Mouse (Mus musculus) G1E (cell line): ENCODE results near the gene Ppib. TPM values are rescaled to one million over a fixed set of nuclear protein-coding genes. Genes with fewer than 3 reads are reported as not detected.

ENCODE experiments used
- ATAC-seq: 2 replicates; pipeline ENCODE4 v1.8.0; 2016; ENCODE audit warnings: mild to moderate bottlenecking; ENCODE audit not compliant: insufficient number of reproducible peaks, poor library complexity, low FRiP score, severe bottlenecking; ENCODE audit errors: extremely low read depth
- DNase-seq: peaks from one replicate; pipeline ENCODE4 v3.0.0; 2012; ENCODE audit warnings: low spot score
- H3K27me3 ChIP-seq: 2 replicates; pipeline ENCODE4 v1.6.1; 2012; ENCODE audit warnings: mild to moderate bottlenecking, low read length, inconsistent platforms; ENCODE audit not compliant: insufficient read depth
- H3K36me3 ChIP-seq: replicated peaks from 2 replicates; pipeline ENCODE3; 2012; ENCODE audit warnings: mild to moderate bottlenecking, inconsistent platforms
- H3K4me1 ChIP-seq: 2 replicates; pipeline ENCODE4 v1.6.1; 2012; ENCODE audit warnings: low read depth, low read length, inconsistent platforms, mixed read lengths; ENCODE audit not compliant: insufficient read depth
- H3K4me3 ChIP-seq: 2 replicates; pipeline ENCODE4 v1.5.1; 2012; ENCODE audit warnings: low read depth, mild to moderate bottlenecking, inconsistent platforms, low read length, moderate library complexity, mixed read lengths
- H3K9me3 ChIP-seq: replicated peaks from 2 replicates; pipeline ENCODE4 v1.6.1; 2012; ENCODE audit warnings: inconsistent platforms
- CTCF ChIP-seq: IDR thresholded peaks from 2 replicates; pipeline ENCODE4 v1.5.1; 2012; ENCODE audit warnings: low read depth, low read length, inconsistent platforms, mixed read lengths
- GATA1 ChIP-seq: IDR thresholded peaks from 2 replicates; pipeline ENCODE4 v1.6.1; 2012; ENCODE audit warnings: borderline replicate concordance, low read length, inconsistent platforms, mixed read lengths
- GATA2 ChIP-seq: IDR thresholded peaks from 2 replicates; pipeline ENCODE4 v1.6.1; 2012; ENCODE audit warnings: low read depth, low read length, inconsistent platforms, borderline replicate concordance
- POLR2AphosphoS5 ChIP-seq: IDR thresholded peaks from 2 replicates; pipeline ENCODE4 v1.6.1; 2012; ENCODE audit warnings: low read depth, low read length, inconsistent platforms; ENCODE audit not compliant: insufficient replicate concordance
- TAL1 ChIP-seq: conservative IDR thresholded peaks from 2 replicates; pipeline ENCODE4 v1.6.1; 2012; ENCODE audit warnings: low read depth, low read length, inconsistent platforms, mixed read lengths
- polyA plus RNA-seq: library from polyadenylated mRNA; stranded (reverse); fragments of >175 nt; gene quantifications from 2 replicates; pipeline ENCODE4 v1.2.3, GENCODE M21; 2012
- total RNA-seq, 2 experiments: library from RNA; stranded (forward) in 1 of 2; stranded (reverse) in 1 of 2; fragments of 200-1000 nt in 1 of 2; fragments of >200 nt in 1 of 2; fragmentation: Nextera tagmentation in 1 of 2; gene quantifications; 2 replicates each; pipeline ENCODE4 v1.2.3; 2014 to 2017

The Ppib gene
- total and polyA plus RNA-seq, 3 experiments = 112 to 400 (median 293) TPM

- TF ChIP-seq TAL1 (no peak), GATA1 (no peak), GATA2 (no peak), CTCF (no peak), POLR2AphosphoS5 (no peak)
- no peak for ATAC-seq
- H3K4me1 ChIP-seq = peaks cover 5% of the 10 kb centered on the region; the same call in 1 of the 2 replicates
- H3K36me3 ChIP-seq = peaks cover 94% of the 10 kb centered on the region
- DNase-seq = no peak
- no peaks in the 10 kb centered on the region for H3K9me3 ChIP-seq
- no peaks in the 10 kb centered on the region for H3K27me3 ChIP-seq
- H3K4me3 ChIP-seq = no peak overlapping the region
These were observed 30.7 kb downstream of the Ppib start for GRCm38 (mm10) chr9:66090593-66091244.

GRCm38 (mm10) chr9:66091327-66092231 is 31.6 kb downstream of the Ppib start:
- H3K4me3 ChIP-seq = no peak overlapping the region
- no peak for TF ChIP-seq TAL1
- no peak for TF ChIP-seq CTCF
- no peak for TF ChIP-seq GATA1
- no peak for TF ChIP-seq POLR2AphosphoS5
- TF ChIP-seq GATA2 = no peak
- peaks cover 5% of the 10 kb centered on the region; the same call in 1 of the 2 replicates for H3K4me1 ChIP-seq
- no peaks in the 10 kb centered on the region for H3K9me3 ChIP-seq
- no peaks in the 10 kb centered on the region for H3K27me3 ChIP-seq
- DNase-seq (no peak), ATAC-seq (no peak)
- peaks cover 97% of the 10 kb centered on the region for H3K36me3 ChIP-seq

DNA sequence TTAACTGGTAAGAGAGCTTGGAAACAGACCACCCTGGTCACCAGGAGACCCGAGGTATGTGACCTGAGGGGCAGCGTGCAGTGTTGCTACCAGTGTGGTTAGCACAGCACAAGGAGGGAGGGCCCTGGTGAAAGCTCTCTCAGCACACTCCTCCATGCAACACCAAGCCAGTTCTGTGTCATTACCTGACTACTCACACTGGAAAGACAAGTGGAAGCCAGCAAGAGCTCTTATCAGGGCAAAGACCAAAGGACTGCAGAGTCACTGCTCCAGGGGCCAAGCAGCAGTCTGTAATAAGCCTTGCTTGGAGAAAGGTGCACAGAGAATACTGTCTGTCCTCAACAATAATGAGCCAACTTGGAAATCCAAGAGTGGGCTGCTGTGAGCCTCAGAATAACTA is 32.6 kb downstream of the Ppib start:
- no peak overlapping the region for H3K4me3 ChIP-seq
- DNase-seq = no peak
- ATAC-seq = no peak
- no peaks in the 10 kb centered on the region for H3K9me3 ChIP-seq
- peaks cover 97% of the 10 kb centered on the region for H3K36me3 ChIP-seq
- TF ChIP-seq GATA1 (no peak), GATA2 (no peak), CTCF (no peak), POLR2AphosphoS5 (no peak), TAL1 (no peak)
- no peaks in the 10 kb centered on the region for H3K27me3 ChIP-seq
- peaks cover 5% of the 10 kb centered on the region; the same call in 1 of the 2 replicates for H3K4me1 ChIP-seq

GRCm38 (mm10) chr9:66101577-66101976 is 41.6 kb downstream of the Ppib start:
- Histone ChIP-seq H3K36me3 (peaks cover 93% of the 10 kb centered on the region), H3K27me3 (no peaks in the 10 kb centered on the region), H3K9me3 (no peaks in the 10 kb centered on the region), H3K4me3 (no peak overlapping the region), H3K4me1 (peaks cover 20% of the 10 kb centered on the region)
- DNase-seq = no peak
- TF ChIP-seq POLR2AphosphoS5 (no peak), TAL1 (no peak), CTCF (no peak), GATA2 (no peak), GATA1 (no peak)
- ATAC-seq = no peak

- Histone ChIP-seq H3K36me3 (peaks cover 94% of the 10 kb centered on the region), H3K4me3 (no peak overlapping the region), H3K9me3 (no peaks in the 10 kb centered on the region), H3K4me1 (peaks cover 20% of the 10 kb centered on the region), H3K27me3 (no peaks in the 10 kb centered on the region)
- DNase-seq (no peak), ATAC-seq (no peak)
- TF ChIP-seq GATA1 (no peak), CTCF (no peak), POLR2AphosphoS5 (no peak), GATA2 (no peak), TAL1 (no peak)
These were observed 42.6 kb downstream of the Ppib start for GRCm38 (mm10) chr9:66102668-66103067.

DNA sequence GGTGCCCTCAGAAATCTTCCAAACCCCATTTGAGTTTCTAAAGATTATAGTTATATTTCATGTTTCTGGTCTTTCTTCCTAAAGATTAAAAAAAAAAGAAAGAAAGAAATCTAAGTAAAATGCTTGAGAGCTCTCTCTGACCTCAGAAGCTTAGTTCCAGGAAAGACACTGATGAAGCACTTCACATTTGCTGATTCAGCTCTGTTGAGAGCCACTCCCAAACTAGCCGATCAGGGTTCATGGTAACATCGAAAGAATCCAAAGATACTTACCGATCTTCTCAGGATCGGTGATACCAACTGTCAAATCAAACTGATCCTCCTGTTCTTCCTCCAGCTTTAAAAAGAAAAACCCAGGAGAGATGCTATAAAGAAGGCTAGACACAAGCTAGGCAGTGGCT is 44.6 kb downstream of the Ppib start:
- TF ChIP-seq CTCF = no peak
- no peak for TF ChIP-seq TAL1
- no peak for TF ChIP-seq GATA2
- TF ChIP-seq GATA1 = no peak
- TF ChIP-seq POLR2AphosphoS5 = no peak
- H3K36me3 ChIP-seq = peaks cover 95% of the 10 kb centered on the region
- ATAC-seq = no peak
- no peaks in the 10 kb centered on the region for H3K9me3 ChIP-seq
- no peak for DNase-seq
- no peak overlapping the region for H3K4me3 ChIP-seq
- peaks cover 20% of the 10 kb centered on the region for H3K4me1 ChIP-seq
- H3K27me3 ChIP-seq = no peaks in the 10 kb centered on the region
